Mouse (Mus musculus) cerebellum, adult 18-20 months (tissue): ENCODE results near the gene Avl9.

Experiments used
- DNase-seq, 2 experiments: peaks; one replicate each; pipeline ENCODE4 v3.0.0; 2021

The Avl9 gene

GRCm38 (mm10) chr6:56796232-56796631 is 81.5 kb downstream of the Avl9 start:
- DNase-seq: no peak

- no peak for DNase-seq
These were observed 82.0 kb downstream of the Avl9 start for GRCm38 (mm10) chr6:56796668-56797141.

- DNase-seq: peak; percentile 94 to 97
These were observed 82.8 kb downstream of the Avl9 start, which contains the start of gene Kbtbd2 for GRCm38 (mm10) chr6:56797311-56798151. Gene Kbtbd2 (minus strand): TSS chr6:56797813.

- no peak for DNase-seq
These were observed 83.4 kb downstream of the Avl9 start for GRCm38 (mm10) chr6:56798152-56798465.

GRCm38 (mm10) chr6:56805026-56805425 is 90.3 kb downstream of the Avl9 start:
- DNase-seq: no peak

GRCm38 (mm10) chr6:56806195-56806594 is 91.5 kb downstream of the Avl9 start:
- no peak for DNase-seq

GRCm38 (mm10) chr6:56808656-56809055 is 94.0 kb downstream of the Avl9 start:
- peak; percentile 48 for DNase-seq
